Mouse (Mus musculus): ENCODE measurements at regions not wholly inside any gene's neighbourhood (a gene's known extent, or its start where the extent isn't known, plus 50 kb on each side); places are given as distances from the start of the nearest gene placed in this dataset.

GRCm38 (mm10) chr4:81727735-81728581 lies 285.3 kb upstream of the Mpdz start:
- TF ChIP-seq CTCF (IDR thresholded peaks at IDR 0.05; ENCODE audit: control insufficient read depth, insufficient read depth, insufficient read length) (no peak), MAX (IDR thresholded peaks at IDR 0.05) (no peak)
